Mouse (Mus musculus) thymus, adult 18-20 months (tissue): ENCODE data around the gene Gpsm2.
A peak's percentile ranks its signal among the peaks of the same experiment; 100 is the strongest.

Source experiments
- DNase-seq, 2 experiments: peaks; one replicate each; pipeline ENCODE4 v3.0.0; 2022; ENCODE audit warnings: mixed read lengths in 2 of 2

The Gpsm2 gene

GRCm38 (mm10) chr3:108722036-108722872 is at the start of gene Gpsm2:
TSS of gene Gpsm2 (minus strand) at chr3:108722309.
- DNase-seq: peak; percentile 96 to 97

- DNase-seq: peak in 1 of 2 experiments; percentile 15
These were observed 48.7 kb upstream of the Gpsm2 start for GRCm38 (mm10) chr3:108770725-108771368.

- no peak for DNase-seq
These were observed 47.4 kb upstream of the Gpsm2 start for GRCm38 (mm10) chr3:108769547-108769946.

- no peak for DNase-seq
These were observed 45.3 kb upstream of the Gpsm2 start for GRCm38 (mm10) chr3:108767416-108767815.

GRCm38 (mm10) chr3:108766943-108767342 is 44.8 kb upstream of the Gpsm2 start:
- no peak for DNase-seq

- no peak for DNase-seq
These were observed 43.4 kb upstream of the Gpsm2 start for GRCm38 (mm10) chr3:108765476-108765875.

- DNase-seq: no peak
These were observed 42.9 kb upstream of the Gpsm2 start for GRCm38 (mm10) chr3:108764976-108765375.

- DNase-seq: no peak
These were observed 41.6 kb upstream of the Gpsm2 start for GRCm38 (mm10) chr3:108763691-108764090.

GRCm38 (mm10) chr3:108762597-108763111 is 40.5 kb upstream of the Gpsm2 start:
- no peak for DNase-seq

- DNase-seq: no peak
These were observed 37.7 kb upstream of the Gpsm2 start for GRCm38 (mm10) chr3:108759566-108760420.

- DNase-seq: no peak
These were observed 35.5 kb upstream of the Gpsm2 start for GRCm38 (mm10) chr3:108757570-108757969.

GRCm38 (mm10) chr3:108756131-108756530 is 34.0 kb upstream of the Gpsm2 start:
- no peak for DNase-seq

- DNase-seq: no peak
These were observed 33.4 kb upstream of the Gpsm2 start for GRCm38 (mm10) chr3:108755542-108755941.

- no peak for DNase-seq
These were observed 32.4 kb upstream of the Gpsm2 start for GRCm38 (mm10) chr3:108754541-108754940.

- DNase-seq: no peak
These were observed 29.6 kb upstream of the Gpsm2 start for GRCm38 (mm10) chr3:108751691-108752090.

GRCm38 (mm10) chr3:108751061-108751460 is 29.0 kb upstream of the Gpsm2 start:
- DNase-seq: no peak

GRCm38 (mm10) chr3:108744060-108744459 is 22.0 kb upstream of the Gpsm2 start:
- no peak for DNase-seq

- no peak for DNase-seq
These were observed 17.1 kb upstream of the Gpsm2 start, which contains the start of gene Aknad1 for GRCm38 (mm10) chr3:108739045-108739708. TSS of gene Aknad1 (plus strand) at chr3:108739658.

GRCm38 (mm10) chr3:108737761-108738160 is 15.7 kb upstream of the Gpsm2 start:
- no peak for DNase-seq

- DNase-seq: no peak
These were observed 8.2 kb upstream of the Gpsm2 start for GRCm38 (mm10) chr3:108730316-108730715.

GRCm38 (mm10) chr3:108727776-108728175 is 5.7 kb upstream of the Gpsm2 start:
- DNase-seq: no peak

- DNase-seq: no peak
These were observed 5.2 kb upstream of the Gpsm2 start for GRCm38 (mm10) chr3:108727344-108727743.
